Mouse (Mus musculus): ENCODE data around the gene Prkd2.

- no peak for TF ChIP-seq CTCF (IDR thresholded peaks at IDR 0.05)
- no peak for TF ChIP-seq EP300 (IDR thresholded peaks at IDR 0.05)
Measured at GRCm38 (mm10) chr7:16918014-16918413, 75.3 kb downstream of the Prkd2 start.

All from lung, postnatal 0 days (tissue).